Mouse (Mus musculus) stomach, postnatal 0 days (tissue): ENCODE results near the gene Rplp2.

Experiments
- CTCF ChIP-seq: IDR thresholded peaks from 2 replicates; pipeline ENCODE4 v1.5.1; 2016; ENCODE audit warnings: antibody characterized with exemption, low read depth, mild to moderate bottlenecking, moderate library complexity
- EP300 ChIP-seq: optimal IDR thresholded peaks from 2 replicates; pipeline ENCODE3; 2016; ENCODE audit warnings: antibody characterized with exemption

- TF ChIP-seq CTCF, result no peak
- no peak for TF ChIP-seq EP300
Measured at GRCm38 (mm10) chr7:141472763-141473162, 25.6 kb downstream of the Rplp2 start.
